Mouse (Mus musculus): Measurements from ENCODE around the gene Rufy1.
"Not testable (repeated sequence)": the region's sequence is repeated elsewhere in the genome, so short reads cannot be mapped to it uniquely, and the experiment has no call there.

Rufy1 gene

DNA sequence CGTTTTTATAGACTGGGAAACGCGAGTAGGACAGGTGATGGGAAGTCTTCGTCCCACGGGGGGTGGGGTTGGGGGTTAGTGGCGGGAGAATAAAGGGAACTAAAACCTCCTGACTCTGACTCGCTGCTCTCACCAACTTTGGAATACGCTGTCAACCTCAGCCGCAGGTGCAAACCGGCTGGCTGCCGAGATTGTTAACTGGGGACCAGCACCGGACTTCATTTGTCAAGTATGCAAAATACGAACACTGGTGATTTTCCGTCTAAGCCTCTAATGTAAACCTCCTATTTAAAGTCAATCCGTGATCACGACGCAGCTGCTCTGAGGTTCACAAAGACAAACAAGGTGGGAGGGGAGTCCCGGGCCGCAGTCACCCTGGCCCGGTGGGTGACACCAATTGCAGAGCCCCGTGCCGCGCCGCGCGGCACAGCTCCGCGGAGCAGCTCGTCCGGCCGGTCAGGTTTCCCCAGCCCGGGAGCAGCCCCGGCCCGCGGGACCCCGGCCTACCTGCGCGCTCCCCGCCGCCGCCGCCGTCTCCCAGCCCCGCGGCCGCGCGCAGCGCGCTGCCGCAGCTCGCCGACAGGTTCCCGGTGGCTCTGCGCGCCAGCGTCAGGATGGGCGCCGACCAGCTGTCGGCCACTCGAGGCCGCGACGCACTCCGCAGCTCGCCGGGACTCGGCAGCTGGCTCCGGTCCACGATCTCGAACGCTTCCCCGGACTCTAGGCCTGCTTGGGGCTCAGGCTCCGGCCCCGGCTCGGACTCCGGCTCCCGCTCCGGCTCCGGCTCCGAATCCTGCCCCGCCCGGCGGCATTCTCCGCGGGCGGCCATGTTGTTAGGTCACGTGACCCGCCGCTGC is at the start of gene Rufy1:
Gene Rufy1, minus strand, starts transcription at position 849 of the 857 bp plus-strand sequence.
- DNase-seq (ENCODE audit: low spot score) = peak; percentile 90

DNA sequence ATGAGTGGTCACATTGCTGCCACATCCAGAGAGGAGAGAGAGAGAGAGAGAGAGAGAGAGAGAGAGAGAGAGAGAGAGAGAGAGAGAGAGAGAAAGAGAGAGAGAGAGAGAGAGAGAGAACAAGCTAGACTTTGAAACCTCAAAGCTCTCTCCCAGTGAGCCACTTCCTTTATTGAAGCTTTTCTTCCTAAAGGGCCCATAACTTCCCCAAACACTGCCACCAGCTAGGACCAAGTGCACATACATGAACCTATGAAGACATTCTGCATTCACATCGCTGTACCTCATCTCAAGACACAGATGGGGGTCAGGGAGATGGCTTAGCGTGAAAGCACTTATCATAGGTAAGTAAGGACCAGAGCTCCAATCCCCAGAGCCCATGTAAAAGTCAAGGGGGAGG is 47.1 kb upstream of the Rufy1 start:
- no peak for DNase-seq (ENCODE audit: low spot score)

DNA sequence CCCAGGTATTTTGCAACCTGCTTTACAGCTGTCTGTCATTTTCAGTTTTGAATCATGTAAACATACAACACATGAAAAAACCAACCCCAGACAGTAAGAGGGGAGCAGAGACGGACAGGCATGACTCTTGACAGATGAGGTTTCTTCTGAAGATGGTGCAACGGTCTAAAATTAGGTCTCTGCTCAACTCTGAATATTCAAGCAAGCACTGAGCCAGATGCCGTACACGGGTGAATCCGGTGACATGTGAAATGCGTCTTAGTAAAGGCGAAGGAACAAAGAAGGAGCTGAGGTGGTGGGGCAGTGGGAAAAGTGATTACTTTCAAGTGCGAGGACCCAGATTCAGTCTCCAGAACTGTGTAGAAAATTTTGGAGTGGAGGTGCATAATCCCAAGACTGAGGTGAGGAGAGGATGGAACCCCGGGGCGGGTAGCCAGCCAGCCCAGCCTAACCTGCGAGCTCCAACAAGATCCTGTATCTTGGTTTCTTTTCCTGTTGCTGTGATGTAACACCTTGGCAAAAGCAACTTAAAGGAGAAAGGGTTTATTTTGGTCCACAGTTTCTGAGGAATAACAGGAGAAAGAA is 46.7 kb upstream of the Rufy1 start:
- DNase-seq (ENCODE audit: low spot score) = no peak

DNA sequence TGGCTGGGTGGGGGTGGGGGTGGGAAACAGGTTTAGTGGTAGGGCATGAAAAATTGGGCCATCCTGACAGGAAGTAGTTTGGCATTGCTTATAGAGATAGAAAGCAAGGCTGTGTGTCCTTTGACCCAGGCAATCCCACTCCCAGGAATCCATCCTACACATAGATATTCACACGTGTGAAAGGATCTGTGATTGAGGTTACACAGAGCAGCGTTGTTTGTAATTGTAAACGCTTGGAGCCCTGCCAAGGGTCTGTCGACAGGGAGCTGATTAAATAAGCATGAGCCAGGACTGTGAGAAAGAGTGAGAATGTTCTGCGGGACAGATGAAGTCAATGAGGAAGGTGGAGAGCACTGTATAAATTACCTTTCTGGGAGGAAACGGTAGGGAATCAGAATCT is 46.0 kb upstream of the Rufy1 start:
- no peak for DNase-seq (ENCODE audit: low spot score)

DNA sequence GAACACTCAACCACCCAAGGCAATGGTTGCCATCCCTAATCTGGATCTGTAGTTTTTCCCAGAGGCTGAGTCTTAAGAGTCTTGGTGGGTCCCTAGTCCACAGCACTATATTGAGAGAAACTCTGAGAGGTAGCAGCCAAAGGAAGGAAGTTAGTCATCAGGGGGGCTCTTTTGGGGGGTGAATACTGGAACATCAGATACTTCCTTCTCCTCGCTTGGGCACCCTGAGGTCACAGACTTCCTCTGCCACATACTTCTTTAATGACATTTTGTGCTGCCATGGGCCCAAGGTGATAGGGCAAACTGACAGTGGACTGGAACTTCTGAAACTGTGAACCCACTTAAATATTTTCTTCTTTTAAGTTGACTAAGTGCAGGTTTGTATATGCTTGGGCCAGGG is 43.0 kb upstream of the Rufy1 start:
- DNase-seq (ENCODE audit: low spot score) = no peak

DNA sequence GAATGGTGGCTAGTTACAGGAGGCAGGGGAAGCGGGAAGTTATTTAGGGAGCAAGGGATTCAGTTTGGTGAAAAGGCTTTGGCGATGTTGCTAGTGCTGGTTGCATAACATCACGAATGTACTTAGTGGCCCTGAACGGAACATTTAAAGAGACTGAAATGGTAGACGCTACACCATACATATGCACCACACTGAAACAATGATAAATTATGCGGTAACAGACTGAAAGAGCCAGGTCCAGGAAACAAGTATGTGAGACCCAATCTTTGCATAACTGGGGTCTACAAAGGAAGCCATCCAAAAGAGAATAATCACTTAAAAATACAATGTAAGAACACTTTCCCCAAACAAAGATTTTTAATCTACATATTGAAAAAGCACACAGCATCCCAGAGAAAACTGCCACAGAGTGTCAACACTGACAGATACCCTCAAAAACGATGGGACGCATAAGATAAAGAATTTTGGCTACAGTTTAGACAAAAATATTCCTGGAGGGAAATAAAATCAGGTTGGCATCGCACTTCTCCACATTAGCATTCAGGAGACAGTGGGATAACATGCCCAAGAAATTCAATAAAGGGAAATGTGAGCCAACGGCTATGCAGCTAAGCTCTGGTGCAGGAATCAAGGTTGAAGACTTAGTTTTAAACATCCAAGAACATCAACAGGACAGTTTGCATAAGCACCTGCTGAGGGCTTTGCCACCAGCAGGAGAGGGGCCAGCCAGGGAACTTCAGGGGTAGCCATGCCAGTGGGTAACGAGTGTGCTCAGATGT is 41.4 kb upstream of the Rufy1 start:
- DNase-seq (ENCODE audit: low spot score) = no peak

DNA sequence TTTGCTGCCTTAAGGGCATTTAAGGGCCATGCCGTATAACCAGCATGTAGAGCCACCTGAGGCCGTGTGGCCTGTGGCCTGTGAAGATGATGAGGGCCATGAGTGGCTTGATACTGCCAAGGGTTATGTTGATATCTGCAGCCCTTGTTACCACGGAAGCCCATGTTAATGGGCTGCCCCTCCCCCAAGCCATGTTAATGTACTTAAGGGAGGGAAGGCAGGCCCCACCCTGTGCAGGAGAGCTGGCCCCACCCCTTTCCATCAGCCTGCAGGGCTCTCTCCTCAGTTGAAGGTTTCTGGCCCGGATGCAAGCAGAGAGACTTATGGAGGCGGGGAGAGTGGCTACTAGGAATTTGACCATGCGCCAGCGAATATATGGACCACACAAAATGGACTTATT is 30.6 kb upstream of the Rufy1 start:
- DNase-seq (ENCODE audit: low spot score) = no peak

DNA sequence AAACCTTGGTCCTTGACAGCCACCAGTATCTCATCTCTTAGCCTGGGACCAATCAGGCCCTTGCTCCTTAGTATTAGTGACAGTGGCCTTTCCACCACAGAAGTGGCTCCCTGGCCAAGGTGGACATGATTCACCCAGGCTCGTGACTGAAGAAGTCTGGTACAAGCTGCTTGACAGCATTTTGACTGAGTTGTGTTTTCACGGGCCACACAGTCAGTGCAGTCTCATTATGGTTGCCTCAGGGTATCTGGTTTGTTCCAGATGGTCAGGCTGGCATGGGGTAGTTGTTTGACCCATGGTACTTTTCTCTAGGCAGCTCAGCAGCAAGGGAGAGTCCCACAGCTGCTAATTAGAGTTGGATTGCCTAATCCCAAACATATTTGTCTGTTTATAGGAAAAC is 28.3 kb upstream of the Rufy1 start:
- DNase-seq (ENCODE audit: low spot score) = no peak

DNA sequence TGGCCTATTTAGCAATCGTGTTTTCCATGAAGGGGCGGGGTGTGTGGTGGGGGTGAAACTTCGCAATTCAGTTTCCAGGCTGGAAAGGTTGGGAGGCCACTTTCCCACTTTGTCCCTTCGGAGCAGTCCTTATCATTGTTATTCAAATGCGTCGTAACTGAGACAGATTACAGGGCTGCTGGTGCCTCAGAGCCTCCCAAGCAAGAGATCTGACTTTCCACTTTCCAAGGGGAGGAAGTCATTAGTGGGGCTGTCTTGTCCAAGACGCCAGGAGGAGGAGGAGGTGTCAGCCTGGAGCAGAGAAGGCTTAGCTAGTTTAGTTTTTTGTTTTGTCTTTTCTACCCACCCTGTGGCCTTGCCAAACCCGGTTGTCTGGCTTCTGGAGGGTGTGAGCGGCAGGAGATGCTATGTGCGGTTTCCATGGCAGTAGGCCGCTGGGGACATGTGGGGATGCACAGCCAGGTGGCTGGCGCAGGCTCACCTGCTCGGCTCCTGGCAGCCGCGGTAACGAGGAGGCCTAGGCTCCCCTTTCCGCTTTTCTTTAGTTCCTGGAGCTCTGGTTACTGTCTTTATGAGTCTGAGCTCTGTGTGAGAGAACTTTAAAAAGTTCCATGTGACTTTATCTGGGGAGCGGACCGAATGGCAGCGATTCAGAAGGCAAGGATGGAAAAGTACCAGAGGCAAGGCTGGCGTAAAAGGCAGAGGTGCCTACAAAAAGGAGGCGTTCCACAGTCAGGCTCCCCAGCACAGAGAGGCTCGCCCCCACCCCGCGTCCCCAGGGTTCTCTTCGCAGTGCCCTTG is 26.4 kb upstream of the Rufy1 start:
- peak; percentile 42 for DNase-seq (ENCODE audit: low spot score)

DNA sequence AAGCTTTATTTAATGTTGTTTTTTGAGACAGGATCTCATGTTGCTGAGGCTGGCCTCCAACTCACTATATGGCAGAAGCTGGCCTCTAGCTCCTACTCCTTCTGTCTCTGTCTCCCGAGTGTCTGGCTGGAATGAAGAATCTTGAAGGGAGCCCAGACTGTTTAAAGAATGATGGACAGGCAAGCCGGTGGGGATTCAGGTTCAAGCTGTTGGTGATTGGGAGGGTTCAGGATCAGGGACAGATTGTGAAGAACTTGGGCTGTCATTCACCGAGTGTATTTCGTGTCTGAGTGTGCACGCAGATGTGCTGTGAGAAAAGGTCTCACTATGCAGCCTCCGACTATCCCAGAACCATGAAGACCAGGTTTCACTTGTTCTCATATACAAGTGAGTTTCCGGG is 25.5 kb upstream of the Rufy1 start:
- DNase-seq (ENCODE audit: low spot score) = no peak

DNA sequence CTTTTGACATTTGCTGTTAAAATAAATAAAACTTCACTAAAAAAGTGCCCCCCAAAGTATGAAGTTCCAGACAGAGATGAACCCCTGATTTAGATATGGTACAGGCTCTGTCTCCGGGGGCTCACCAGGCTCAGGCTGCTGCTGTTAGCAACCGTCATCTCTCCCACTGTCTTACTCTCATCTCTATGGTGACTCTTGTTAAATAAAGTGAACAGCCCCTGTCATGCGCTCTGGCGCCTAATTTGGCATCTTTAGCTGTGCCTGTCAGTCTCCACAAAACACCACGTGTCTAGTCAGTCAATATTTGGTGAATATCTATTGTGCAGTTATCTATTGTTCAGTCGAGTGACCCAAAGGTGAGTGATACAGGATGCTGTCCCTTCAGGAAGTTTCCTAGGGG is 24.0 kb upstream of the Rufy1 start:
- DNase-seq (ENCODE audit: low spot score) = peak; percentile 9

DNA sequence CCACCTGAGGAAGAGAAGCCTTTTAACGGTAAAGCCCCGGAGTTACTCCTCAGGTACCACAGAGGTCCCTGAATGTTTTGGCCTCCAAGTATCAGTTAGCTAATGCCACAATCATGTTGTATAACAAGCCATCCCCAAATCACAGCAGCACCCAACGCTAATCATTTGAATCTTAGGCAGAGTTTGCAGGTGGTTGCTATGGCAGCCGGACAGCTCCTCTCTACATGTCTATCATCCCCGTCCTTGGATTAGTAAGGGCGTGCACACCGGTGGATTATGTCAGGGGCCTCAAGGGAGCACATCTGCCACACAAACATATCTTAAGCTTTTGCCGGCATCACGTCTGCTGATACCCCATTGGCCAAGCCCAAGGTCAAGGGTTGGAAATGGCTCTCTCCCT is 19.3 kb upstream of the Rufy1 start:
- no peak for DNase-seq (ENCODE audit: low spot score)

DNA sequence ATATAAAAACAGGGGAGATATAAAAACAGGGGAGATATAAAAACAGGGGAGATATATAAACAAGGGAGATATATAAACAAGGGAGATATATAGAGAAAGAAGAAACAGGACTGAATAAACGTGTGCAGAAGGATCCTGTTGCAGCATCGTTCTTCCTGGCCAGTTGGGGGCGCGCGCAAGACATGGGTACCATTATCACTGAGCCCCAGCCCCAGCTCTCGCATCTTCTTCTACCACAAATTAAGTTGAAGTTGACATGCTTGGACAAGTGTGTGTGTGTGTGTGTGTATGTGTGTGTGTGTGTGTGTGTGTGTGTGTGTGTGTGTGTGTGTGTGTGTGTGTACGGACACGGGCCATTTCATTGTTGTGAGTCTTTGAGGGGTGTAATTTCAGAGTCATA is 17.2 kb upstream of the Rufy1 start:
- DNase-seq (ENCODE audit: low spot score) = not testable (repeated sequence)

DNA sequence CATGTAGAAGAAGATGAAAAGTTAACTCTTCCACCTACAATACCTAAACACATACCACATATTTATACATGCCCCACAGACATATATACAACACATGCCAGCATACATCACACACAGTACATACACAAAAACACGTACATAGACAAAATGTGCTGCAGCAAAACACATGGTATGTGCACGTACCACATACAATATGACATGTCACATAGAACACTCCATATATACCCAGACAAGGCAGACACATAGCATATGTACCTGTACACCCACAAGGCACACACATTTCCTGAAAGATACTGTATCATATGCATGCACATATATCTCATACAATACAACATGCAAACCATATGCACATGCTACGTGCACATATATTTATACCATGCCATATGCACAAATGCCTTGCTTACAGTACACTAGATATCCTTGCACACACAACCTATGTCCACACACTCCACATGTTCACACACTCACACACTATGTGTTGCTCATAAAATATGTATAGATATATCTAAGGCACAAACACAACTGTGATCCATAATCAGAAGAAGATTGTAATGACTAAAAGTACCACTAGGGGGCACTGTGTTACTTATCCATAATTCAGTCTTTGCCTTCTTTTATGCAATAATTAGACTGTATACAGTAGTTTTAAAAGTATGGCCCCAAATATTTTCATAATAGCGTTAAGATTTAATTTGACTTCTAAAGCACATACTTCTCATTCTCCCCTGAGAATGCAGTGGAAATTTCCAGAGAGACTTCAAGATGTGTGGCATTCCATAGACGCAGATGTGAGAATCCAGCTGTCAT is 12.5 kb upstream of the Rufy1 start:
- DNase-seq (ENCODE audit: low spot score) = peak; percentile 79

DNA sequence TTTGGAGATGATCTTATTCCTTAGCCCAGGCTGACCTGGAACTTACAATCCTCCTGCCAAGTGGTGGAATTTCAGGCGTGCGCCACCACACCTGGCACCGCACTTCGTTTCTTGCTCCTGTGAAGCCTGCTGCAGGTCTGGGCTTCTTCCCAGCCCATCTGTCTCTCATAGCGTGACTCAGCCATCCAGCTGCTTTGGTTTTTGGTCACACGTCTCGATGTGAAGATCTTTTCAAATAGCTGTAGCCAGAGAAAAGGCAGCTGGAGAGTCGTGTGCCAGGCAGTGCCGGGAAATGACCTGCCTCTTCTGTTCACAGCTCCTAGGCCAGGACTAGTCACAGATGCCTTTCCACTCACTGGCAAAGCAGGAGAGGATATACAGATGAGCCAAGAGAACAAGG is 10.7 kb upstream of the Rufy1 start:
- DNase-seq (ENCODE audit: low spot score) = no peak

DNA sequence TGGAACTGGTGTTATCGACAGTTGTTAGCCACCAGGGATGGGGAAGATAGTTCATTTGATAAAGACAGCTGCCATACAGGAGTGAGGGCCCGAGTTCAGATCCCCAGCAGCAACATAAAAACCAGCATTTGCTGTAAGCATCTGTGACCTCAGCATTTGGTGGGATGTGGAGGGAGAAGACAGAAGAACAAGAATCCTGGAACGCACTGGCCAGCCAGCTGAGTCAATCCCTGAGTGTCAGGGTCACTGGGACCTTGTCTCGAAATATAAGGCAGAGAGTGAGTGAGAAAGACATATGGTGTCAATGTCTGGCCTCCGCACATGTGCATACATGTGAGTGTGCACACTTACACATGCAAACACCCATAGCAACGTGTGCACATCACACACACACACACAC is 9.8 kb upstream of the Rufy1 start:
- no peak for DNase-seq (ENCODE audit: low spot score)

DNA sequence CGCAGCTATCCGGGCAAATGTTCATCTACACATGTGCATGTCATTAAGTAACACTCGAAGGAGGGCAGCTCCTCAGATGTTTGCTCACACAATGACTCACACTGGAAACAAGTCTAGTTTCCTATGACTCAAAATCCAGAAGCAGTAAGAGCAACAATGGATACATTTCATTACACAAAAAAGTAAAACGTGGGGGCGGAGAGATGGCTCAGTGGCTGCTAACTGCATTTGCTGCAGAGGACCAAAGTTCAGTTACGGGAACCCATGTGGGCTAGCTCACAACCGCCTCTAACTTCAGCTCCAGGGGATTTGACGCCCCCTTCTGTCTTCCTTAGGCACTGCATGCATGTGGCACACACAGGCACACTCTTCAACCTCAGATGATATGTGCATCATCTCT is 8.9 kb upstream of the Rufy1 start:
- no peak for DNase-seq (ENCODE audit: low spot score)

DNA sequence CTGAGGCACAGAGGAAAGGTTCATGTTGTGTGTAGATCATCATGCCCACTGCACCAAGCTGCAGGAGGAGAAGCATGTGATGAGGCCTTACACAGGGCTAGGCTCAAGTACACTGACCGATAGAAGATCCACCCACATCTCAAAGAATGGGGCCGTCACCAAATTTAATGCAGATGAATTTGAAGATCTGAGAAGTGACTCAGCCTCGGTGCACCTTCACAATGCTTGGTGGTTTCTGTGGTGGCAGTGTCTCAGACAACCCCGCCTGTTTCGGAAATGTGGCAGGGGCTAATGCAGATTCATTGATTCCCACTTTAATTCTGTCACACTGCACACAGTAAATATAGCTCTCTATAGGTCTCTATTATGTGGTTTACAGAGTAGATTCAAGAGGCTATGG is 2.0 kb upstream of the Rufy1 start:
- no peak for DNase-seq (ENCODE audit: low spot score)

DNA sequence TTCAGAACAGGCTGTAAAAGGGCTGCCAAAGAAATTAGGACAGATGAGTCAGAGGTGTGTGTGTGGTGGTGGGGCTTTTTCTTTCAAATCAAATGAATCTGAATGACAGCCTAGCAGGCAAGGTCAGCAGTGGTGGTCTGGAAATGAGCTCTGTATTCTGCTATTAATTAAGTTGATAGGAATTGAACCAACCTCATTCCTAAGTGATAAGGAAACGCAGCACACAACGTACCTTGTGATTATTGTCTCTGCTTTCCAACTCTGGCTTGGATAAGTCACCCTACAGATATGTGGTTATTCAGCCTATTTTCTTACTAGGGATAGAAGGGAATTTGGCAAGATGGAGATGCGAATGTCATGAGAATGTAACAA is 1.1 kb upstream of the Rufy1 start:
- DNase-seq (ENCODE audit: low spot score) = no peak

DNA sequence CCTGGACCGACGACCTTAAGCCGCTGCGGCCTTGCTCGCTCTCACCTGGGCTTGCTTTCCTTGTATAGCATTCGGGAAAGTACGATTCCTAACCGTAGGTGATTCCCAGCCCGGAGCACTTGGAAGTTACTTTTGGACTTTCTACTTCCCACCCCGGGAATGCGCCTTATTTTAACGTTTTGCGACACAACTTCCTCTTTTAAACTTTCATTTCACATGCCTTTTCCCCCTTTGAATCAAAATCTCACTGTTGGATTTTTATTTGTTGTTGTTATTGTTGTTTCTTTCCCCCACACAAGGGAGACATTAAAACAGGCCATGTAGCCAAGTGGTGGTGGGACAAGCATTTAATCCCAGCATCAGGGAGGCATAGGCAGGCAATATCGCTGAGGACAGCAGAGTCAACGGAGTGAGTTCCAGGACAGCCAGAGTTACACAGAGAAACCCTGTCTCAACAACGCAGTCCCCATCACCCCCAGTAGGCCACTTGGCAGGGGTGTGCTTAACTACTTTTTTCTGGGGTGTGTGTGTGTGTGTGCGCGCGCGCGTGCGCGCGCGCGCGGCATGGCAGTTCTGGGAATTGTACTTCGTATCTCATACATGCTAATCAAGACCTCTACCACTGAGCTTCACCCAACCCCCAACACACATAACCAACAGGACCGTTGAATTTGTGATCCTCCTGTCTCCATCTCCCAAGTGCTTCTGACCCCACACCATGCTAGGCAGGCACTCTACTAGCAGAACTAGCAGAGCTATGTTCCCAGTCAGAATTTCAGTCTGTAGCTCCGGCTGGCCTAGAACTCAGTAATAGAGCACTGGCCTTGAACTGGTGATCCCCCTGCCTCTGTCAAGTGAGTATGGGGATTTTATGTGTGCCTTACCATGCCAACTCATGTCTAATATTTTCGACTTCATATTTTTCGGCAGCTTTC is 476 bp upstream of the Rufy1 start:
- peak; percentile 45 for DNase-seq (ENCODE audit: low spot score)

Data from embryo, embryonic 10.5 days (tissue).